Mouse (Mus musculus): ENCODE measurements at regions not wholly inside any gene's neighbourhood (a gene's known extent, or its start where the extent isn't known, plus 50 kb on each side); places are given as distances from the start of the nearest gene placed in this dataset.

DNA sequence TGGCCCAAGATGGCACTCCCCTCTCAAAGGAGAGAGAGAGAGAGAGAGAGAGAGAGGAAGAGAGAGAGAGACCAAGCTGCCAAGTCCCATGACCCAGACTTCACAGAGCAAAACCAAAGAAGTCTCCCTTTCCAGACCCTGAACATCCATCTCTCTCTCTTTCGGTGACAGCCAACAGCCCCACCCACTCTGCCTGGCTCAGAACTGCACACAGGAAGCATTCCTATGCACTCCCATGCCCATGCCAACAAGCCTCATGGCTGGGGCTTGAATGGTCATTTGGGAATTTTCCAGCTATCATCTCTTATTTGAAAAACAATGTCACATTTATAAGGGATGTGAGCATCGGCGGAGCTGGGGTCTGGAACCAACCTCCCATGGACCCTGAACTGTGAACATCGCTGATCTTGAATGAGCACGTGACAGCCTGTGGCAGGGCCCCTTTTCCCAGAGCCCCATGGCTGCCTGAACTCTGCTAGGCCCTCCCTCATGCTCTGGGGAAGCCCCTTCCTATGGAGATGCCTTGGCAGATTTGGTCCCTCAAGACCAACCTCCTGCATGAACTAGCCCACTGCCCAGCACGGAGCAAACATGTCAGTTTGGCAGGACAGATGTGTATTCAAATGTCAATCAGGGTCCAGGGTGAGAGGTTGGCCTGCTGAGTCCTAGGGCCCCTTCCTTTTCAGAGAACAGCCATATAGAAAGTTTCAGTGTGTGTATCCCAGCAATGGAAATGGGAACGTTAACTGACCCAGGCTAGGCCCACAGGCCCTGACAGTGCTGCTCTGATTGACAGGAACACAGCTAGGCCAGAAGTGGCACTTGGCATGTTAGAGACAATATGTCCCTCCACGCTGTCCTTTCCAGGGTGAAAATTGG, 244.8 kb upstream of the Rtl1 start:
- TF ChIP-seq CTCF (IDR thresholded peaks at IDR 0.05; ENCODE audit: control insufficient read depth, insufficient read depth, insufficient replicate concordance, low read depth, low read length) (no peak), POLR2A (IDR thresholded peaks at IDR 0.05; ENCODE audit: control insufficient read depth, low read depth, low read length) (no peak)
